Mouse (Mus musculus) spleen, adult 2 months (tissue): ENCODE results near the gene Ermp1. TPM values are rescaled to one million over a fixed set of nuclear protein-coding genes. Genes with fewer than 3 reads are reported as not detected.
A peak's percentile ranks its signal among the peaks of the same experiment; 100 is the strongest.

ENCODE experiments used
- DNase-seq, 2 experiments: peaks; one replicate each; pipeline versions ENCODE4 v3.0.0 to v3.0.0-alpha.2; 2012 to 2021; ENCODE audit warnings: low spot score in 2 of 2, low read depth in 1 of 2
- H3K27ac ChIP-seq: fragments of 200-500 bp; 2 replicates; pipeline ENCODE4 v1.5.1; 2012; ENCODE audit warnings: low read length, inconsistent platforms; ENCODE audit not compliant: insufficient read depth
- H3K27me3 ChIP-seq: fragments of 200-500 bp; 2 replicates; pipeline ENCODE4 v1.6.1; 2012; ENCODE audit warnings: mild to moderate bottlenecking, moderate library complexity, low read length, inconsistent platforms; ENCODE audit not compliant: control insufficient read depth, insufficient read depth
- H3K36me3 ChIP-seq: fragments of 200-500 bp; 2 replicates; pipeline ENCODE4 v1.6.1; 2012; ENCODE audit warnings: mild to moderate bottlenecking, low read length, inconsistent platforms; ENCODE audit not compliant: control insufficient read depth, insufficient read depth
- H3K4me1 ChIP-seq: fragments of 200-500 bp; 2 replicates; pipeline ENCODE4 v1.6.1; 2011; ENCODE audit warnings: inconsistent platforms; ENCODE audit not compliant: control insufficient read depth, insufficient read depth, insufficient read length
- H3K4me3 ChIP-seq: fragments of 200-500 bp; 2 replicates; pipeline ENCODE4 v1.5.1; 2011; ENCODE audit warnings: mild to moderate bottlenecking, inconsistent platforms; ENCODE audit not compliant: insufficient read depth, insufficient read length; ENCODE audit errors: extremely low read depth
- CTCF ChIP-seq: fragments of 200-500 bp; IDR thresholded peaks from 2 replicates; pipeline ENCODE4 v1.5.1; 2011; ENCODE audit warnings: mild to moderate bottlenecking, inconsistent platforms; ENCODE audit not compliant: insufficient read depth, insufficient read length, insufficient replicate concordance; ENCODE audit errors: extremely low read depth
- POLR2A ChIP-seq: fragments of 200-500 bp; IDR thresholded peaks from 2 replicates; pipeline ENCODE4 v1.6.1; 2011; ENCODE audit warnings: low read depth, low read length, inconsistent platforms
- WGBS: fragments of 180-500 bp; shearing (Covaris S2); methylation state at CpG from one replicate; pipeline ENCODE4 v1.1.7; 2018; 5-methylcytosine and 5-hydroxymethylcytosine counted together
- polyA plus RNA-seq: library from polyadenylated mRNA; depleted of rRNA; stranded (reverse); fragments of >200 nt; gene quantifications from 2 replicates; pipeline ENCODE4 v1.2.3, GENCODE M21; 2012; rRNA removed

Gene Ermp1
- polyA plus RNA-seq = 10.7 and 11.4 TPM in 2 replicates

DNA sequence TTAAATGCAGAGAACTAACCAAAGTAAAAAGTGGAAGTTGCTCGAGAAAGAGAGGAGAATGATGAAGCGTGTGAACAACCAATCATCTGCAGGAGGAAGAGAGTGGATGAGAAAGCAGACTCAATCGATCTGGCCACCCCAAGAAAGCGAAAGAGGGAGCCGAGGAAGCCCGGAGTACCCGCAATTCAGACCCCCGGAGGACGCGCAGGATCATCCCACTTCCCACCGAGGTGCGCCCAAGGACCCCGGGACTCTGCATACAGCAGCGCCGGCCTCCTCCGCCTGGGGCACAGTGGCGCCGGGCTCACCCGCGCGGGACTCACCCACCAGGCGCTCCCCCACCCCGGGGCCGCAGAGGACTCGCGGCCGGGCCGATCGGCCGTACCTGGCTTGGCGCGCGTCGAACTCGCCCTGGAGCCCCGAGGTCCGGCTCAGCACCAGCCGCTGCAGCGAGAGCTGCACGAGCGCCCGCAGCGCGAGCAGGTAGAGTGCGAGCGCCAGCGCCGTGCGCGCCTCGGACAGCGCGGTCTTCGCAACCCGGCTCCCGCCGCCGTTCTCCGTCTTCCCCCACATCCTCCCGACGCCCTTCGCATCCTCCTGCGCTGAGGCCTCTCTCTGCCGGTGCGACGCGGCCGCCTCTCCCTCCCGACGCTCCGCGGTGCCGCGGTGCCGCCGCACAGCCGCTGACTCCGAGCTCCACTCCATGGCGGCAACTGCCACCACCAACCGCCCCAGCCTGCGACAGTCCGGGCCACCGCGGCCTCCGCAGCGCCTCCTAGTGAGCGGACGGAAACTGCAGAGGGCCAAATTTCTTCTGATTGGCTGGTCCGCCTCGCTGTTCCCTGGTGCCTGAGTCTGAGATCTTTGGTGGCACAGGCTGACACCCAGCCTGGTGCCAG, at the start of gene Ermp1:
Gene Ermp1 (minus strand): TSS at position 765 of the 899 bp plus-strand sequence.
- Histone ChIP-seq H3K4me3 (peak within 1 kb of the TSS; percentile 96), H3K27ac (peak within 1 kb of the TSS; percentile 94), H3K36me3 (no peaks in the 10 kb centered on the region), H3K27me3 (no peaks in the 10 kb centered on the region), H3K4me1 (no peaks in the 10 kb centered on the region)
- peak; percentile 96 for TF ChIP-seq CTCF
- TF ChIP-seq POLR2A = peak; percentile 87
- DNase-seq = peak; percentile 77 to 95
- WGBS = under 1% methylated on average over 88 of the region's 90 CpGs

DNA sequence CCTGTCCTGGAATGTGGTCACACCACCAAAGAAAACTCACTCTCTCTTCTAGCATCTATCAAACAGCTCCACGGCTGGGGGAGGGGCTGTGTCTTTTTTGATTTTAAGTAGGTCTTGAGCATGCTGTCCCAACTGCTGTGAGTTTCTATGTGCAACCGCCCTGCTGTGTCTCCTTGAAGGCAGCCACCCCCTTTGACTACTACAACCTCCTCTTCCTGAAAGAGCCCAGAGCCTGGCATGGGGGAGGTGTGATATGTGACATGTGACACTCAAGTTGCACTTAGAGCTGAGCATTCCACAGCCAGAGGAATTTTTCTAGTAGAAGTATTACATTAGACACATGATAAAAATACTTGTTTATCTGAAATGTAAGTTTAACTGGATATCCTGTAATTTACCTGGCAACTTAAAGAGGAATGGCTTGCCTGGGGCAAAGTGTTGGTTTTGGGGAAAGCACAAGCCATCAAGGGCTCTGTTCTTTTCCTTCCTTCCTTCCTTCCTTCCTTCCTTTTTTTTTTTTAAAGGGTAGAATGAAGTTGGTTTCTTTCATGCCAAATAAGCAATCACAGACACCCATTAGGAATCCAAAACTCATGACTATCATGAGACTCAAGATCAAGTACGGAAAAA, 49.1 kb upstream of the Ermp1 start, which contains the start of gene Mlana:
Gene Mlana (plus strand): TSS at position 580 of the 630 bp plus-strand sequence.
- Histone ChIP-seq H3K4me1 (no peaks in the 10 kb centered on the region), H3K4me3 (no peak within 1 kb of the TSS), H3K27me3 (no peaks in the 10 kb centered on the region), H3K27ac (no peak within 1 kb of the TSS), H3K36me3 (no peaks in the 10 kb centered on the region)
- no peak for DNase-seq
- no peak for TF ChIP-seq CTCF
- TF ChIP-seq POLR2A = no peak
- 61% methylated on average over 3 of the region's 3 CpGs for WGBS

DNA sequence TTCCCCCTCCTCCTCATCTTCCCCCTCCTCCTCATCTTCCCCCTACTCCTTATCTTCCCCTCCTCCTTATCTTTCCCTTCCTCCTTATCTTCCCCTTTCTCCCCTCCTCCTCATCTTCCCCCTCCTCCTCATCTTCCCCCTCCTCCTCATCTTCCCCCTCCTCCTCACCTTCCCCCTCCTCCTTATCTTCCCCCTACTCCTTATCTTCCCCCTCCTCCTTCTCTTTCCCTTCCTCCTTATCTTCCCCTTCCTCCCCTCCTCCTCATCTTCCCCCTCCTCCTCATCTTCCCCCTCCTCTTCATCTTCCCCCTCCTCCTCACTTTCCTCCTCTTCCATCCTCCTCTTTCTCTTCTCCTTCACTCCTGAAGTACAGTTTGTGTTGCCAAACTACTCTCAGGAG, 48.6 kb upstream of the Ermp1 start:
- DNase-seq = no peak
- no peak for TF ChIP-seq POLR2A
- TF ChIP-seq CTCF = no peak

DNA sequence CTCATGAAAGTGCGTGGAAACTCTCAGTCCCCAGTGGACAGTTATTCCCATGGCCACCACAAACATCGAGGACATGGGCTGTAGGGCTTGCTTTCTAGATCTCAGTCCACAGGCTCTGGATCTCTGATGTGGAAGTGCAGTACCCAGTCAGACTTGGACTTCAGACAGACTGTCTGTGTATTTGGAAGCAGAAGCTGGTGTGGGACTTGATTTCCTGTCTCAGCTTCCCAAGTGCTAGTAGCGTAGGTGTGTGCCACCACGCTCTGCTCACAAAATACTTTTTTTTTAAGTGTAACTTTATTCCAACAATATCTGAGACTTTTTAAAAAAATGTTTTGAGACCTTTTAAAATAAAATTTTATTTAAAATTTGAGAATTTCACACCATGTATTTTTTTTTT, 48.1 kb upstream of the Ermp1 start:
- TF ChIP-seq CTCF = no peak
- TF ChIP-seq POLR2A = no peak
- WGBS = 81% methylated on average over 4 of the region's 4 CpGs
- no peak overlapping the region for H3K4me3 ChIP-seq
- no peaks in the 10 kb centered on the region for H3K27me3 ChIP-seq
- no peaks in the 10 kb centered on the region for H3K36me3 ChIP-seq
- no peak for DNase-seq
- H3K27ac ChIP-seq = no peak overlapping the region
- H3K4me1 ChIP-seq = no peaks in the 10 kb centered on the region

More for the DNA sequence above, 48.6 kb upstream of the Ermp1 start:
- Histone ChIP-seq H3K27ac (no peak overlapping the region), H3K27me3 (no peaks in the 10 kb centered on the region), H3K36me3 (no peaks in the 10 kb centered on the region), H3K4me1 (no peaks in the 10 kb centered on the region), H3K4me3 (no peak overlapping the region)

DNA sequence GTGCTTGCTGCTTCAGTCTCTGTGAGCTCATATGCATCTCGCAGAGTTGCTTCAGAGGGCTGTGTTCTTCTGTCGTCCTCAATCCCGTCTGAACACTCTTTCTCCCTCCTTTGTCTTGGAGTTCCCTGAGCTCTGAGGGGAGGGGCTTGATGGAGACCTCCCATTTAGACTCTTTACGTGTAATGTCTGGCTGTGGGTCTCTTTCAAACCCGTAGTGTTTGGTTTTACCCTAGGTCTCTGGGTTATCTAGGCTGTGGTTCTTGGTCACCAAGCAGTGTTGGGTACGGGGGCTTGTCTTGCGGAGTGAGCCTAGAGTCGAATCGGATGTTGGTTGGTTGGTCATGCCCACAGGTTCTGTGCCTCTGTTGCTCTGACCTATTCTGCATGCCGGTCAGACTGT, 46.9 kb upstream of the Ermp1 start:
- DNase-seq = no peak
- WGBS = 96% methylated on average over 10 of the region's 10 CpGs
- Histone ChIP-seq H3K27me3 (no peaks in the 10 kb centered on the region), H3K4me3 (no peak overlapping the region), H3K27ac (no peak overlapping the region), H3K36me3 (no peaks in the 10 kb centered on the region), H3K4me1 (no peaks in the 10 kb centered on the region)
- TF ChIP-seq CTCF (no peak), POLR2A (no peak)

DNA sequence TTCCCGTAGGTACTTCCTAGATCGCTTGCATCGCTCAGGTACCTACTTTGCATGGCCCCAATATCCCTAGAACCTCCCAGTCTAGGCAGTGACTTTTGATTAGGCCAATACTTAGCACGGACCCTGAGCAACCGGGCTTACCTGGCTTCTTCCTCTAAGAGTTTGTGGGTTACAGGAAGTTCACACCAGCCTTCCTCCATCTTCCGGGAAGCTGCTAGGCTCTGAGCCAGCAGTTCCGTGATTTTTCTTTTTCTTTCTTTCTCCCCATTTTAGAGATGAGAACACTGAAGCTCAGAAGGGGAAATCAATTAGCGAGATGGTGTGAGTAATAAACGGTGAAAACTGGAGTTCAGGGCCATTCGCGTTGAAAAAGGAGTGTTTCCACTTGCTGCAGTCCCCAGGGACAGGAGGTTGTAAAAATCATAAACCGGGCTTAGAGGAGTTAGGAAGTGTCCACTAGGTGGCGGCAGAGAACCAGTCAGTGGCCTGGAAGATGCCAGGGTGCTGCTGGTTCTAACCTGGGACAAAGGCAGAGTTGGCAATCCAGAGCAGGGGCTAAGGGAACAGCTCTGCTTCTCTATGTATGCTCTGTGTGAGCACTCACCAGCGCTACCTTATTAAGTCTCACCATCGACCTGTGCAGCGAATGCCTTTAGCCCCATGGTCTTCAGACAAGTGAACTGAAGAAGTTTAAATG, 35.8 kb upstream of the Ermp1 start:
- no peak overlapping the region for H3K4me3 ChIP-seq
- no peaks in the 10 kb centered on the region for H3K36me3 ChIP-seq
- TF ChIP-seq POLR2A (no peak), CTCF (peak; percentile 72; the same call in 1 of the 2 replicates)
- 57% methylated on average over 16 of the region's 16 CpGs for WGBS
- peak; percentile 61 to 75 for DNase-seq
- H3K4me1 ChIP-seq = no peaks in the 10 kb centered on the region; the same call in 1 of the 2 replicates
- H3K27me3 ChIP-seq = no peaks in the 10 kb centered on the region
- H3K27ac ChIP-seq = no peak overlapping the region
